Mouse (Mus musculus) embryo, embryonic 10 days (tissue): ENCODE measurements around the gene Fam219b.
A peak's percentile ranks its signal among the peaks of the same experiment; 100 is the strongest.

Experiments used
- DNase-seq: peaks from one replicate; pipeline ENCODE4 v3.0.0-alpha.2; 2015; ENCODE audit warnings: low spot score

The Fam219b gene

DNA sequence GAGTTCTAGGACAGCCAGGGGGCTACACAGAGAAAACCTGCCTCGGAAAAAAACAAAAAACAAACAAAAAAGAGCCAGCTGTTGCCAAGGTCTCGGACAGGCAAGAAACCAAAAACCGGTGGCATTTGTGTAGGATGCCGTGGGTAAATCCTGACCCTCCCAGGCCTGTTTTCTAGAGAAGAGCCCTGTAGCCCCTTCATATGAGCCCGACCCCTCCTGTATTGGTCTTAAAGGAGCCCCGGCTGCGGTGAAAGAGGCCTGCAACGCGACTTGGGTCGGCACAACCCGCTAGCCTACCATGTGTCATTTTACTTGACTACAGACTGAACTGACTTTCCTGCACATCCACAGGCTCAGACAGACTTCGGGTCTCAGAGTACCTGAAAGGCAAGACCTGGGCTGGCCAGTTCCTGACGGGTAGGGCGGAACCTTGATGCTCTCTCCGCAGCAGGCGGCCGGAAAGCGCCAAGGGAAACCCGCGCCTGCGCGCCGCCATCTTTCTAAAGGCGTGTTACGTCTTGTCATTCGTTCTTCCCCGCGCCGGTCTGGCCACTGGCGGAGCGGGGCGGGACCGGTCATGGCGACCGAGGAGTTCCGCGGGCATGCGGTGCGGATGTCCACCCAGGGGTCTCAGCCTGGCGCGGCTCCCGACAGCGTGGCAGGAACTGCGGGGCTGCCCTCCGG, at the start of gene Fam219b:
TSS of gene Fam219b (plus strand) at position 485 of the 684 bp plus-strand sequence.
- peak; percentile 93 for DNase-seq

DNA sequence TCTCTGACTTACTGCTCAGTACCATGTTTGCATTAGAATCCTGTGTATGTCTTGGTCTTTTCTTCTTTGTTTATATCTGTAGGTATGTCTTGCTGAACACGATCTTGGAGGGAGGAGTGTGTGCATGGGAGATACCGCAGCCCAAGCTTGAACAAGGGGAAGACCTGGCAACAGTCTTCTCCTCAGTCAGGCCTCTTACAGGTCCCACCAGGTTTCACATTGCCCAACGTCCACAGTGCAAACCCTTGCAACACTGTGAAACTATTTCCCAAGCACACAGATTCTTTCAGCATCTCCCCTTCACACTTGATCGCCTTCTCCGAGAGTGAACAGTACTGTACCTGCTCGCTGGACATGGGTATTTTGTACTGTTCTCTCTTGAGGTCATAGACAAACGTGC, 49.5 kb upstream of the Fam219b start:
- no peak for DNase-seq

DNA sequence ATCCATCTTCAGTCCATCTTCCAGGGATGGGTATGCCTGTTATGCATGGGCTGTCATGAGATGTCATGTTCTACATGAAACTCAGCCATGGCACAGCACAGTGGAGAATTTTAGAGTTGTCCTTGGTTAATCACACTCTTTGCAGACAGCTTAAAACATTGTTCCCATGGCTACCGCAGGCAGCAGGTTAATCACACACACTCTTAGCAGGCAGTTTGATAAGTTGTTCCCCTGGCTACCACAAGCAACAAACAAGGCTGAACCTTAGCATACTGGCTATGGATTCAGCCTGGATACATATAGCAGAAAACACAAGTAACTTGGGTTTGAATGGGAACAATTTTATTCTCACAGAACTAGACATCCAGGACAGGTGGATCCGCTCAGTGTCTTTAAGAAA, 43.8 kb upstream of the Fam219b start:
- DNase-seq: no peak

DNA sequence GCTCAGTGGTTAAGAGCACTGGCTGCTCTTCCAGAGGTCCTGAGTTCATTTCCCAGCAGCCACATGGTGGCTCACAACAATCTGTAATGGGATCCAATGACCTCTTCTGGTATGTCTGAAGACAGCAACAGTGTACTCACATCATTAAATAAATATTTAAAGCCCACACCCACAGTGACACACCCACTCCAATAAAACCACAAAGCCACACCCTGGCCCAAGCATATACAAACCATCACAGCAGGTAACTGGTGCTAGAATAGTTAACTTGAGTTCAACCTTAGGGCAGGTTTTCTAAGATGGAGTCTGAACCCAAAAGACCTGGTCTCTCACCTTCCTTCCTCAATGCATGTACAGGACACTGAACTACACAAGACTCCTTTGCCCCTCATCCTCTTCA, 42.4 kb upstream of the Fam219b start:
- no peak for DNase-seq

DNA sequence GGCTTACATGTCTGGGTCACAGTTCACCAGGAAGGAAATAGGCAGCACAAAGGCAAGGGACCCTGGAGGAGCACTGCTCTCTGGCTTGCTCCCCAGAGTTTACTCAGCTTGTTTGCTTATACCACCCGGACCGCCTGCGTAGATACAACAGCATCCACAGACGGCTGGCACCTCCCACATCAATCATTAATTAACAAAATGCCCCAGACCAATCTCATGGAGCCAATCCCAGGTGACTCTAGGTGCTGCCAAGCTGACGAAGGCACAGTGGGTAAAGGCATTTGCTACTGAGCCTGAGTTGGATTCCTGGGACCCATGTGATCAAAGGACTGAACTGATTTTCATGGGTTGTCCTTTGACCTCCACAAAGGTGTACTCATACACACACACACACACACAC, 40.1 kb upstream of the Fam219b start:
- DNase-seq: no peak

DNA sequence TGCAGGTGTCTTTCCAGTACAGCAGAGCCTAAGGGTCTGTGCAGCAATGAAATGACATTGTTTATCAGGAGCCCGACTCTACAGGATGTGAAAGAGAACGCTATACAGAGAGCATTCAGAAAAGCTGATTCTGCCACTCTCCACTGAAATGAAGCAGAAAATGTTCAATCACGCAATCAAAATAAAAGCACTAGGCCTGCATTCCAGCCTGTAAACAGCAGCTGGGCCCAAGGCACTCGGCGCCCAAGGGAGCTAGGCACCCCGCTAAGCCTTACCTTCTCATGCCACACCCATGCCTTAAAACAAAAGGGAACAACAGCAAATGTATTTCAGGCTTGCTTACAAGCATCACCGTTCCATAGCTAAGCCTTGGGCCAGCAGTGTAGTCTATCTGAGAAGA, 38.8 kb upstream of the Fam219b start:
- DNase-seq: no peak

DNA sequence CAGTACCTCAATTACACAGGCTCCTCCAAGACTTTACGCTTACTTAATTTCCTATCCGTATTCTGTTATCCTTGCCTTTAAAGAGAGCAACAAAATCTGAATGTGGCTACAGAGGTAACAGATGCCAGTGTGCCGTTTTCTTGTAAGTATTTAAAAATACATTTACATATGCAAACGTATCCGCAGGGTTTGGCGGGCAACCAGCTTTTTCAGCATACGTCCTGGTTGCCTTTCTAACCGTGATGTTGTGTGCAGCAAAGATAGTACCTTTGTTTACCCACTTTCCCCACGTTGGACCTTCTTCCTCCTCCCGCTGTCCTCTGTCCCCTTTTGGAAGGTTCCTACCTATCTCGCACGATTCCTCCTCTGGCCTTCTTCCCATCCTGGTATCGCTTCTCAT, 35.9 kb upstream of the Fam219b start:
- no peak for DNase-seq

DNA sequence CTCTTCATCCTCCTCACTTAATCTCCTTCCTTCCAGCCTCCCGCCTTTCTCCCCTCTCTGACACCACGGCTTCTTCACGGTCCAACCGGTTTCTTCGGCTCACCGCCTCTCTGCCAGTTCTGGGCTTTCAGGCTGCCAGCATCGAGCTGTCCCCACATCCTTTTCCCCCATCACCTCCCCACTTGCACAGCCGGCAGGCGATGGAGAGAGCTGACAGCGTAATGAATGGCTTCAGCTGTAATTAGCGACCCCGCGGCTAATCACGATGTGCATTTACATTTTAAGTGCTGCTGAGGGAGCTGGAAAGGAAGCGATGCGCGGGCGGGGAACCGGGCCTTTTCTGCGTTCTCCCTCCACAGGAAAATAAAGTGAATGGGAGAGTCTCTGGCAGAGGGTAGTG, 35.5 kb upstream of the Fam219b start:
- DNase-seq: peak; percentile 51

DNA sequence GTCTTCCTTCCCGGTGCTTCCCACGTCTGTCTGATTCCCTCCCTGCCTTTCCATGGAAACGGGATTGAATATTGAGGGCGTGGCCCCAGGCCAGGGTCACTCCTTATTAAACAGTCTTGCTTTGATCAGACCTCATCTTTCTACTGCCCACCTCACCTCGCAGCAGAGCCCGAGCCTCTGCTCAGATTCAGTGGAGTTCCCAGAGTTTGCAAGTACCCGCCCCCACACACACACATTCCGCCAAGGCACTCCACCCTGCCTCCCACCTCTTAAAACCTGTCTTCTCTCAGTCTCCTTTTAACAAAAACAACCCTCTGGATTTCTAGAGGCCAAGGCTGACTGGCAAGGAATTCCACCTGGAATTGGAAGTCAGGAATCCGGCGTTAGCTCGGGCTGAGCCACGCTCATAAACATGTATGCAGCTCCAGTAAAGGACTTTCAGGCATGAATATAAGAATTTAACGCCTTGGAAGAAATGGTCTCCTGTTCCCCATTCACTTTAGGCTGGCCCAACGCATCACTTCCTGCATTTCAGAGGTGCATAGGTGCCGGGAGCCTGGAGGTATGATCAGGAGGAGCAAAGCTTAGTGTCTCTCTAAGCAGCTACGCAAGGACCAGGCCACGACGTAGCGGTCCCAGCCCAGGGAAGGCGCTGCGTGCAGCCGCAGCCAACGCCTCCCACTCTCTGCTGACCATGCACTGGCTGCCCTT, 34.3 kb upstream of the Fam219b start:
- DNase-seq: peak; percentile 20

DNA sequence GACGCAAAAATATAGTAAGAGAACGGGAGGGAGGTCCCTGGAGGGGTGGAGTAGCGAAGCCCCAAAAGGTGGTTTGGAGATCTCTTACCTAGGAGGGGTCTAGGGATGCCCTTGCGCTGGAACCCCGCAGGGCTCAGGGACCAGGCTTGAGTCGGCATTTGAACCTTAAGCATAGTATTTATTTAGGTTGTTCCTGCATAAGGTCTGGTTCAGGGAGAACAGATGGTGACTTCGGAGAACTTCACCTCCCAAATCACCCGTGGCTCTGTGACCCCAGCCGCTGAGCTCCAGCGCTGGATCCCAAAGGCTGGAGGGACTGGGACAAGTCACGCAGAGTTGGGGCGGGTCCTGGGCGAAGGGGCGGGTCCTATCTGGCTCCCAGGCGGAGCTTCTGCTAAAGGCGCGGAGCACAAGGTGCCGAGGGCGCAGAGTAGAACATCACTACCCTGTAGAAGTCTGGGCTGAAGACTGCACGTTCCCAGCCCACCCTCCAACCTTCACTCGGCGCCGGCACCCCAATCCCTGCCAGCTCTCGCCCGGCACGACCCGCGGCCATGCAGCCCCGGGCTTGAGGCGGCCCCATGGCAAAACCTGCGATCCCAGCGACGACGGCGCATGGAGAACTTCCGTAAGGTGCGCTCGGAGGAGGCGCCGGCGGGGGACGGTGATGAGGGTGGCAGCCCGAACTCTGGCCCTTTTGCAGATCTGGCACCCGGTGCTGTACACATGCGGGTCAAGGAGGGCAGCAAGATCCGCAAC, 33.5 kb upstream of the Fam219b start, which contains the start of gene Rpp25:
TSS of gene Rpp25 (plus strand) at position 405 of the 759 bp plus-strand sequence.
- peak; percentile 70 for DNase-seq

DNA sequence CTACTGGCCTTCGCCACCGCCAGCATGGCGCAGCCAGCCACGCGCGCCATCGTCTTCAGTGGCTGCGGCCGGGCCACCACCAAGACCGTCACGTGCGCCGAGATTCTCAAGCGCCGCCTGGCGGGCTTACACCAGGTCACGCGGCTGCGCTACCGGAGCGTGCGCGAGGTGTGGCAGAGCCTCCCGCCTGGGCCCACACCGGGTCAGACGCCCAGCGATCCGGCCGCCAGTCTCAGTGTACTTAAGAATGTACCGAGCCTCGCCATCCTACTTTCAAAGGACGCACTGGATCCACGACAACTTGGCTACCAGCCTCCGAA, 33.0 kb upstream of the Fam219b start:
- peak; percentile 56 for DNase-seq

DNA sequence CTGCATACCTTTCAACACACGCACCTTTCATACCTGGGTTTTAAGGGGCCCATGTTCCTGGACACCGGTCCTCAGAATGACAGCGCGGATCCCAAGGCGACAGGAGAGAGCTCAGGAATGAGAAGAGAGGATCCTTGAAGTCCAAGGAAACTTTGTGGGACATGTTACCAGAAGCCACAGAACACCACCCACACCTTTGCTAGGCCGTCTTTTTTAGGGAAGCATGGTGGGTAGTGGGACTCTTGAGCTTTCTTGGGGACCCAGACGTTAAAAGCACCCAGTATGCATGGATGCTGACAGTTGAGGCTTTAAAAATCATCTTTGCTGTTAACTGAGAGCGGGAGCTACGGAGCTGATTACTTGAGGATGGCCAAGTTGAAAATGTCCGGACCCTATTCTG, 32.4 kb upstream of the Fam219b start:
- DNase-seq: no peak

DNA sequence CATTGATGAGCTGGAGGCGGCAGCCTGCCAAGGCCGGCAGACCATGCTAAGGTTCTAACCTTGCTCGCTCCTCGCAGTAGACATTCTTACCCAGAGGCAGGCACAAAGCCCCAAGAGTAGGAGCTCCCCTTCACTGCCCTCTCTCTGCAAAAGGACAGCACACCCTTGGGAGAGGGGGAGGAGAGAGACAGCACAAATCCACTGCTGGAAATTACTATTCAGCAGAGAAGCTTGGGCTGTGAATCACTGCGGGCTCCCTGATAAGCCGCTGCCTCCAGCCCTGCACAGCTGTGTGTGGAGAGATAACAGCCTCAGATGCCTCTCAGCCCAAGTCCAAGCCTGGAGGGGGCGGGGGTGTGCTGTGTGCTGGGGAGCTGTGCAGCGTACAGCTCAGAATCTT, 31.6 kb upstream of the Fam219b start:
- DNase-seq: peak; percentile 48

DNA sequence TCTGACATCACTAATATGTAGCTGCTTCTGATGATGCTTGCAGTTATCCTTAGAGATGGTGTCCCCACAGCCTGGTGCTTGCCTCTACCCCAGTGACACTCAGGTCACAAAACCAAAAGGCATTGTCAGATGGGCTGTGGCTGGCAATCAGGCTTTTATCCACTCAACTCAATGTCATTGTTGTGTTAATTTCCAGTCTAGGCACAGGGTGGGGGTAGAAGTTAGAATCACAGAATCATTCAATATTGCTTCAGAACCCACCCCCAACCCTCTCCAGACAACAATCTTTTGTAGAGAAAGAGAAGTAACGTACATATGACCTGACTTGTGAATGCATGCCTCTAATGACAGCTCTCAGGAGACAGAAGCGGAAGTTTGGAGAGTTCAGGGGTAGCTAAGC, 26.8 kb upstream of the Fam219b start:
- no peak for DNase-seq

DNA sequence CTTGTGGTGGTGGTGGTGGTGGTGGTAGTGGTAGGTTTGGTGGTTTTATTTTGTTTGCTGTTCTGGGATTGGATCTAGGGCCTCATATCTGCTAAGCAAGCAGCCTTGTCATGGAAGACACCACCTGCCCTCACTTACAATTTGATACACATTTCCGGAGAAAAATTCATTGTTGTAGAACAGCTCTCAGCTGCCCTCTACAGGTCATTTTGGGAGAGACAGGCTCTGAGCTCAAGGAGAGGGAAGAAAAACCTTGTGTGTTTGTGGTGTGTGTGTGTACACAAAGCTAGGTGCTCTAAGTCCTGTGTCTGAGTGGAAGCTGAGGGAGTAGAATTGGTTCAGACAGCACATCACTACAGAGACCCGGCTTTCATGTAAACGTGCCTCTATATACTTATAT, 20.2 kb upstream of the Fam219b start:
- peak; percentile 76 for DNase-seq

DNA sequence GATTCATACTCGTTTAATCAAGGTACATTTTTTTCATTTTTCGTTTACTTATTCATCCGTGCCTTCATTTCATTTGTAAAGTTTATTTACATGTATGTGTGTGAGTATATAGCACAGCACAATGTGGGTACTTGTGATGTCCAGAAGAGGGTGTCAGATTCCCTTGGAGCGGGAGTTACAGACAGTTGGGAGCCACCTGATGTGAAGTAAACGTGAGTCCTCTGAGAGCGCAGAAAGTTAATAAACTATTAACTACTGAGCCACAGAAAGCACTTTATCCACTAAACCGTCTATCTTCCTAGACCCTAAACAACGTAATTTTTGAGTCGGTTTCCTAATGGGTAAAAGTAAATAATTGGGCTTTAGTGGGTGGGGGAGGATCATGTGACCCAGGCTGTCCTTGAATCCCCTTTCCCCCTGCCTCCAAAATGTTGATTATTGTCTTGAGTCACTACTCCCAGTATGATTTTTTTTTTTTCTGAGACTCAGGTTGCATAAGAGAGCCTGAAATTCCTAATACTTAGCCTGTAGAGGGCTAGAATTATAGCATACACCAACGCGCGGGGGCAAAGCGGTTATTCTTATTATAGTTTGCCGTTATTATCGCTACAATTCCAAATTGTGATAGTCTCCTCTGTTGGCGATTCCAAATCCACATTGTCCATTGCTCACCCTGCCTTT, 16.8 kb upstream of the Fam219b start:
- DNase-seq: peak; percentile 31

DNA sequence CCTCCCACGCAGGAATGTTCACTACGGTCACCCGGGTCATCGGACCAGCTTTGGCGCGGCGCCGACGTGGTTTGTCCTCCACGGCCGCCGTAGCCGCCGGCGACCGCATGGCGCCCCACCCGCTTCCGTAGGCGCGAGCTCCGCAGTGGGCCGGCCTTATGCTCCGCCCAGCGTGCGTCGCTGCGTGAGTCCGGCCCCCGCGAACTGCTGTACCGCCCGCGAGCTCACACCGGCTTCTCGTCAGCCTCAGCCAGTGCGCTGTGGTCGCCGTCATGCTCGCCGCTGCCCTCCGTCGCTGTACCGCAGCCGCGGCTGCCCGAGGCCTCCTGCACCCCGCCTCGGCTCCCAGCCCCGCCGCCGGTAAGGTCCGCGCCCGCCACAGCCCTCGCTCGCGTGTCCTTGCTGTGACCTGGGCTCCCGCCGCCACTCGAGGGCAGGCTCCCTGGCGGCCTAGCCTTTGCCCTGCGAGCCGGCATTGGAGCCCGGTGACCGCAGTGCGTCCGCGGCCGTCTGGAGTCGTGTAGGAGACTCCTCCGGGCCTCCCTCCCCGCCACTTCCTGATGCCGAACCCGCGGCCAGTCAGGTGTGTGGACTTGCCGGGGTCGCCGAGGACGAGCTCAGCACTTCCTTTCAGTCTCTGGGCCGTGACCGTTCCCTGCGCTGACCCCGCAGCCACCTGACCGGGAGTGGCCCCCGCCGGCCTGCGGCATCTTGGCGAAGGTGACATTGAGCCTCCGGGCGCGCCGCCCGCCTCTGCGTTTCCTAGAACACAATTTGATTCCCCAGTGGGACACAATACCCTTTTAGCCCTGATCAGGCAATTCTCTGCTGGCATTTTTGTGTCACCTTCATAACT, 16.0 kb upstream of the Fam219b start, which contains the start of gene Cox5a:
TSS of gene Cox5a (plus strand) at position 219 of the 856 bp plus-strand sequence.
- peak; percentile 97 for DNase-seq

DNA sequence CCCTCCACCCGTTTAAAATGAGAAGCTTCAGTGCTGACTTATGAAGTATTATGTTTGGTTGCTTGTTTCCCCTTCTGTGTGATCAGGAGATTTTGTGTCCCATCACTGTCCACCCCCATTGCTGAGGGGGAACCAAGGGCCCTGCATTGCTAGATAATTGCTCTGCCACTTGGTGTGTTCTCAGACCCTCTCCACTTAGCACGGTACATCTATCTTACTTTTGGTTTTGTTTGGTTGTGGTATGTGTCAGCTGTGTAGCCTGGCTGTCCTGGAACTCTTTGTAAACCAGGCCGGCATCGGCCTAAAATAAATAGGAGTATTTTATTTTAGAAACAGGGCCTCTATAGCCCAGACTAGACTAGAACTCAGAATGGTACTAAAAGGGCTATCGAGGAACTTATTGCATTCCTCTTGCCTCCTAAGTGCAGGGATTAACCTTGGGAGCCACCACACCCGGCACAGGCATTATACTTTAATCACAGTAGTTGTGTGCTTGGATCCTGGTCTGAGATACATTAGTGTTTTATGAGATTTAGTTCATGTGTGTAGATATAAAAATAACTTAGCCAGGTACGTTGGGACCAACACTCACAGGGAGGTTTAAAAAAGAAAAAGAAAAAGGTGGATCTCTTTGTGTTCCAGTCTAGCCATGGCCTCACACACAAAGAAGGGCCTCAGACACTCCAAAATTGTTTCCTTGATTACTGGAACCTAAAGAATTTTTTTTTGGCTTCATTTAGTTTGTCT, 15.0 kb upstream of the Fam219b start:
- DNase-seq: no peak

DNA sequence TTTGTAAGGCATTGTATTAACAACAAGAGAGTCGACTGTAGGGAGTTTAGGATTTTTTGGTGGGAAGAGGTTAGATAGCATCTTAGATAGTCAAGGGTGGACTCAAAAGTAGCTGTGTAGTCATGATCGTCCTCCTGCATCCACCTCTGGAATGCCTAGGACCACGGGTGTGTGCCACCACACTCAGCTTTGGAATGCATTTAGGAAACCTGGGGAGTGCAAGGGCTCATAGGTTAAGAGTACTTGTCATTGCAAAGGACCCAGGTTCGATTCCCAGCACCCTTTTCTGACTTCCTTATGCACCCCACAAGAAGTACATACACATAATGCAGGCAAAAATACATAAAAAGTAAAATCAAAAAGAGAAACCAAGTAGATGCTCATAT, 14.5 kb upstream of the Fam219b start:
- DNase-seq: no peak

DNA sequence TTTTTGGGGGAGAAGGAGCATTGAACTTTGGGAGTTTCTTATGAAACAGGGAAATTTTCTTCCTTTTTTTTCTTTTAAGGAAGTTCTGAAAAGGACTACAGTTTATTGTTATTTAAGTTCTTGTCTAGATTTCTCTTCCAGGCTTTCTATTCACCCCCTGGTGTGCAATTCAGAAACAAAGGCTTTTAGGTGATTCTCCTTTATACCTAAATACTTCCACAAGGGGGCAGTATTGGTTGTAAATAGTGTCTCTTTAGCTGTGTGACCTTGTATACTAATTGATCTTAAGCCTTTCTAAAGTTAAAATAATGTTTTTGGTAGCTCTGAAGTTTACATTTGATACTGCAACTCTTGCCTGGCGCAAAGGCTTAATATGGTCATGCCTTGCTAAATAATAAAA, 13.6 kb upstream of the Fam219b start:
- DNase-seq: peak; percentile 75

DNA sequence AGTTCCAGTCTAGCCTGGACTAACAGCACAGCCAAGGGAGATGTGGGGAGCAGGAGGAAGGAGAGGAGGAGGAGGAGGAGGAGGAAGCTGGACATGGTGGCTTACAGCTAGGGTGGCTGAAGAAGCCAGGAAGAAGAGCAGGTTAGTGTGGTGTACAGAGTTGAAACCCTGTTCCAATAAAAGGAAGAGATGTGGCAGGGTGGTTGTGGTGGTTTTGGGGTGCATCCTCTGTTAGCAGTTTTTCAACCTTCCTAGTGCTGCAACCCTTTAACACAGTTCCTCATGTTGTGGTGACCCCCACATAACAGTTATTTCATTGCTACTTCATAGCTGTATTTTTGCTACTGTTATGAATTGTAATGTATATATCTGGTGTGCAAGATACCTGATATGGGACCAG, 12.9 kb upstream of the Fam219b start:
- DNase-seq: no peak
